Mouse (Mus musculus): Measurements from ENCODE around the gene Smoc1. TPM values are rescaled to one million over a fixed set of nuclear protein-coding genes. Genes with fewer than 3 reads are reported as not detected.

The Smoc1 gene
- polyA plus RNA-seq, 1 experiment: 0.19 TPM

DNA sequence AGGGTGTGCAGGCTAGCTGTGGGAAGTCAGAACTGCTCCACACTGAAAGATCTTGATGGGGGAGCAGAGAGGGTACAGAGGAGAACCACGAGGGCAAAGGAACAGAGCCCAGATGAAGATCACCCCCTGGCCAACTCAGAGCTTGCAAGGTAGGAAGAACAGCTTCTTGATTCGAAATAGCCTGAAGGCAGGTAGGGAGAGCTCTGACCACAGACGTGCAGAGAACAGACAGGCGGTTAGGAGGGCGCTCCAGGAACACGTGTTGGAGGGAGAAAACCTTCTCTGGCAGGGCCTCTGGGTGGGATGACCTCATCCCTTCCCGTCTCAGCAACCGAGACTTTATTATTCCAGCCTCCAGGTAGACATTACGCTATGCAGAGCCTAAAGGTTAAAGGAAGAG is 148.6 kb downstream of the Smoc1 start:
- TF ChIP-seq USF1 (IDR thresholded peaks at IDR 0.05; ENCODE audit: low read depth) (no peak), CEBPB (IDR thresholded peaks at IDR 0.05; ENCODE audit: insufficient read depth, poor library complexity, severe bottlenecking) (no peak), TCF3 (IDR thresholded peaks at IDR 0.05; ENCODE audit: insufficient read length, low read depth) (no peak), E2F4 (IDR thresholded peaks at IDR 0.05; ENCODE audit: insufficient read depth) (no peak), MYOD1 (IDR thresholded peaks at IDR 0.05; ENCODE audit: control insufficient read depth in 1 of 3, insufficient read length in 2 of 3, low read depth in 2 of 3) (no peak), MAX (IDR thresholded peaks at IDR 0.05; ENCODE audit: low read depth) (no peak), POLR2A (IDR thresholded peaks at IDR 0.05; ENCODE audit: insufficient read length, low read depth) (no peak), MYOG (IDR thresholded peaks at IDR 0.05; ENCODE audit: control insufficient read depth in 1 of 3, insufficient read depth in 1 of 3, insufficient read length in 2 of 3, low read depth in 2 of 3) (no peak)
- no peak overlapping the region for H3ac ChIP-seq (ENCODE audit: control insufficient read depth, insufficient read length)
- no peak overlapping the region for H3K4me3 ChIP-seq
- H3K27me3 ChIP-seq (ENCODE audit: control insufficient read depth, insufficient read depth, insufficient read length): no peaks in the 10 kb centered on the region
- no peaks in the 10 kb centered on the region for H3K36me3 ChIP-seq (ENCODE audit: control insufficient read depth, insufficient read depth)
- H3K79me2 ChIP-seq (ENCODE audit: control insufficient read depth, insufficient read depth): no peaks in the 10 kb centered on the region
- no peak overlapping the region for H3K4me2 ChIP-seq (ENCODE audit: low read depth)

GRCm38 (mm10) chr12:81182073-81182472 is 155.5 kb downstream of the Smoc1 start:
- TF ChIP-seq CEBPB (IDR thresholded peaks at IDR 0.05; ENCODE audit: insufficient read depth, poor library complexity, severe bottlenecking) (no peak), POLR2A (IDR thresholded peaks at IDR 0.05; ENCODE audit: insufficient read length, low read depth) (no peak), USF1 (IDR thresholded peaks at IDR 0.05; ENCODE audit: low read depth) (no peak), POLR2AphosphoS2 (IDR thresholded peaks at IDR 0.05; ENCODE audit: insufficient read length, low read depth) (no peak), MYOG (IDR thresholded peaks at IDR 0.05; ENCODE audit: control insufficient read depth in 1 of 3, insufficient read depth in 1 of 3, insufficient read length in 2 of 3, low read depth in 2 of 3) (no peak), E2F4 (IDR thresholded peaks at IDR 0.05; ENCODE audit: insufficient read depth) (no peak), TCF3 (IDR thresholded peaks at IDR 0.05; ENCODE audit: insufficient read length, low read depth) (no peak), REST (IDR thresholded peaks at IDR 0.05; ENCODE audit: insufficient read depth, insufficient read length) (no peak), SRF (IDR thresholded peaks at IDR 0.05; ENCODE audit: control insufficient read depth, insufficient read length, low read depth) (no peak), MAX (IDR thresholded peaks at IDR 0.05; ENCODE audit: low read depth) (no peak)
- Histone ChIP-seq H3K4me2 (ENCODE audit: low read depth) (no peak overlapping the region), H3ac (ENCODE audit: control insufficient read depth, insufficient read length) (no peak overlapping the region), H3K79me2 (ENCODE audit: control insufficient read depth, insufficient read depth) (no peaks in the 10 kb centered on the region), H3K27me3 (ENCODE audit: control insufficient read depth, insufficient read depth, insufficient read length) (peaks cover 7% of the 10 kb centered on the region), H3K4me3 (no peak overlapping the region), H3K36me3 (ENCODE audit: control insufficient read depth, insufficient read depth) (no peaks in the 10 kb centered on the region)

DNA sequence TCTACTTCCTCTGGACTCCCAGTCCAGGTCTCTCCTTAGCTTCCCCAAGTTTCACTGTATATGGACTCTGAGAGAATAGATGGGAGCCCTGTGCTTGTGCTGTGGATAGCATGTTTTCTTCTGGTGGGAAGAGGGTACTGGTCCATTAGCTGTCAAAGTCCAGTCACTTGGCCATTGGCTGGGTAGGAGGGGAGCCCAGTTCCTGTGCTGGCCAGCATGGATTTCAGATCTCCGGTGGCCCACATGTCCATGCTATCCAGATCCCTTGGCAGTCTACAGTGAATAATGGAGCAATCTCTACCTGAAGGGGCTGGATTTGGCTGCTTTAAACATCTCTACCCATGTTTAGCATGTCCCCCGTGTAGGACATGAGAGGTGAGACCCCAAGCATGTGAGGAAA is 158.4 kb downstream of the Smoc1 start:
- Histone ChIP-seq H3K4me2 (ENCODE audit: low read depth) (no peak overlapping the region), H3K27me3 (ENCODE audit: control insufficient read depth, insufficient read depth, insufficient read length) (peaks cover 7% of the 10 kb centered on the region), H3K79me2 (ENCODE audit: control insufficient read depth, insufficient read depth) (no peaks in the 10 kb centered on the region), H3K4me3 (no peak overlapping the region), H3ac (ENCODE audit: control insufficient read depth, insufficient read length) (no peak overlapping the region), H3K36me3 (ENCODE audit: control insufficient read depth, insufficient read depth) (no peaks in the 10 kb centered on the region)
- TF ChIP-seq CEBPB (IDR thresholded peaks at IDR 0.05; ENCODE audit: insufficient read depth, poor library complexity, severe bottlenecking): no peak
- no peak for TF ChIP-seq MYOG (IDR thresholded peaks at IDR 0.05; ENCODE audit: control insufficient read depth in 1 of 3, insufficient read depth in 1 of 3, insufficient read length in 2 of 3, low read depth in 2 of 3)
- TF ChIP-seq POLR2AphosphoS2 (IDR thresholded peaks at IDR 0.05; ENCODE audit: insufficient read length, low read depth): no peak
- no peak for TF ChIP-seq SRF (IDR thresholded peaks at IDR 0.05; ENCODE audit: control insufficient read depth, insufficient read length, low read depth)
- no peak for TF ChIP-seq TCF12 (IDR thresholded peaks at IDR 0.05; ENCODE audit: insufficient read depth, poor library complexity, severe bottlenecking)
- TF ChIP-seq POLR2A (IDR thresholded peaks at IDR 0.05; ENCODE audit: insufficient read length, low read depth): no peak
- no peak for TF ChIP-seq REST (IDR thresholded peaks at IDR 0.05; ENCODE audit: insufficient read depth, insufficient read length)
- no peak for TF ChIP-seq MAX (IDR thresholded peaks at IDR 0.05; ENCODE audit: low read depth)
- no peak for TF ChIP-seq E2F4 (IDR thresholded peaks at IDR 0.05; ENCODE audit: insufficient read depth)
- no peak for TF ChIP-seq MYOD1 (IDR thresholded peaks at IDR 0.05; ENCODE audit: control insufficient read depth in 1 of 3, insufficient read length in 2 of 3, low read depth in 2 of 3)
- TF ChIP-seq TCF3 (IDR thresholded peaks at IDR 0.05; ENCODE audit: insufficient read length, low read depth): no peak
- no peak for TF ChIP-seq USF1 (IDR thresholded peaks at IDR 0.05; ENCODE audit: low read depth)

- Histone ChIP-seq H3K79me2 (ENCODE audit: control insufficient read depth, insufficient read depth) (no peaks in the 10 kb centered on the region), H3K4me2 (ENCODE audit: low read depth) (no peak overlapping the region), H3K4me3 (no peak overlapping the region), H3K27me3 (ENCODE audit: control insufficient read depth, insufficient read depth, insufficient read length) (peaks cover 7% of the 10 kb centered on the region), H3K36me3 (ENCODE audit: control insufficient read depth, insufficient read depth) (no peaks in the 10 kb centered on the region), H3ac (ENCODE audit: control insufficient read depth, insufficient read length) (no peak overlapping the region)
- TF ChIP-seq USF1 (IDR thresholded peaks at IDR 0.05; ENCODE audit: low read depth): no peak
- no peak for TF ChIP-seq POLR2AphosphoS2 (IDR thresholded peaks at IDR 0.05; ENCODE audit: insufficient read length, low read depth)
- TF ChIP-seq E2F4 (IDR thresholded peaks at IDR 0.05; ENCODE audit: insufficient read depth): no peak
- TF ChIP-seq MYOG (IDR thresholded peaks at IDR 0.05; ENCODE audit: control insufficient read depth in 1 of 3, insufficient read depth in 1 of 3, insufficient read length in 2 of 3, low read depth in 2 of 3): no peak
- no peak for TF ChIP-seq POLR2A (IDR thresholded peaks at IDR 0.05; ENCODE audit: insufficient read length, low read depth)
- no peak for TF ChIP-seq TCF12 (IDR thresholded peaks at IDR 0.05; ENCODE audit: insufficient read depth, poor library complexity, severe bottlenecking)
- TF ChIP-seq MAX (IDR thresholded peaks at IDR 0.05; ENCODE audit: low read depth): no peak
These were observed 159.5 kb downstream of the Smoc1 start for GRCm38 (mm10) chr12:81186081-81186480.

- TF ChIP-seq POLR2A (IDR thresholded peaks at IDR 0.05; ENCODE audit: insufficient read length, low read depth) (no peak), MYOG (IDR thresholded peaks at IDR 0.05; ENCODE audit: control insufficient read depth in 1 of 3, insufficient read depth in 1 of 3, insufficient read length in 2 of 3, low read depth in 2 of 3) (no peak), TCF3 (IDR thresholded peaks at IDR 0.05; ENCODE audit: insufficient read length, low read depth) (no peak), USF1 (IDR thresholded peaks at IDR 0.05; ENCODE audit: low read depth) (no peak), CEBPB (IDR thresholded peaks at IDR 0.05; ENCODE audit: insufficient read depth, poor library complexity, severe bottlenecking) (no peak), POLR2AphosphoS2 (IDR thresholded peaks at IDR 0.05; ENCODE audit: insufficient read length, low read depth) (no peak), E2F4 (IDR thresholded peaks at IDR 0.05; ENCODE audit: insufficient read depth) (no peak), SRF (IDR thresholded peaks at IDR 0.05; ENCODE audit: control insufficient read depth, insufficient read length, low read depth) (no peak), TCF12 (IDR thresholded peaks at IDR 0.05; ENCODE audit: insufficient read depth, poor library complexity, severe bottlenecking) (no peak), REST (IDR thresholded peaks at IDR 0.05; ENCODE audit: insufficient read depth, insufficient read length) (no peak), MYOD1 (IDR thresholded peaks at IDR 0.05; ENCODE audit: control insufficient read depth in 1 of 3, insufficient read length in 2 of 3, low read depth in 2 of 3) (no peak), MAX (IDR thresholded peaks at IDR 0.05; ENCODE audit: low read depth) (no peak)
- Histone ChIP-seq H3ac (ENCODE audit: control insufficient read depth, insufficient read length) (no peak overlapping the region), H3K36me3 (ENCODE audit: control insufficient read depth, insufficient read depth) (no peaks in the 10 kb centered on the region), H3K79me2 (ENCODE audit: control insufficient read depth, insufficient read depth) (no peaks in the 10 kb centered on the region), H3K4me2 (ENCODE audit: low read depth) (no peak overlapping the region), H3K27me3 (ENCODE audit: control insufficient read depth, insufficient read depth, insufficient read length) (peaks cover 7% of the 10 kb centered on the region), H3K4me3 (no peak overlapping the region)
These were observed 160.1 kb downstream of the Smoc1 start for GRCm38 (mm10) chr12:81186668-81187067.
